Mouse (Mus musculus): ENCODE data around the gene Rps3. TPM values are rescaled to one million over a fixed set of nuclear protein-coding genes. Genes with fewer than 3 reads are reported as not detected.
A peak's percentile ranks its signal among the peaks of the same experiment; 100 is the strongest.

The Rps3 gene
- polyA plus RNA-seq, 1 experiment from 2014 or later: 733 TPM

DNA sequence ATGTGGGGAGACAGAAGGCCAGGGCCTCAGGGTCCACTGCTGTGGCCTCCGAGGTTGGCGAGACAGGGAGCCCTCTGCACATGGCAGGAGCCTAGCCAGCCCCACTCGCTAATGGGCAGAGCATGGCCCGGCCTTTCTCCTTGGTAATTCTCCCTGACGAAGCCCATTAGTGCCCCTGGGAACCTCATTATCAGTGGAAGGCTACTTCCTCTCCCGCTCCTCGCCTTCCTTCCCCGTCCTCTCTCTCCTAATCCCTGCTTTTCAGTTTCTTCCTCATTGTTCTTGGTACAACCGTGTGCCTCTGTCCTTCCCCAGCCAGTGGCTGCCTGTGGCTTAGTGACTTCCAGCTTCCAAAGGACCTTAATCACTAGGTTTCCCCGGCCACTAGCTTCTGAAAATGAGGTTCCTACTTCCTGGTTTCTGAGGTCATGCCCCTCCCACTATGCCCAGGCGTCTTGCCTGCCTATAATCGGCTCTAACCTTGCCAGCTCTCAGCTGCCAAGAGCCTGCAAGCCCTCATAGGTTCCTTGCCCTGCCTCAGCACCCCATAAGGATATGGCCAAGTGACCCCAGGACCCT, 48.8 kb downstream of the Rps3 start:
- Histone ChIP-seq H3K9ac (ENCODE audit: low read length) (peak overlapping the region; percentile 13; the same call in 1 of the 2 replicates), H3K27ac (replicated peaks) (peak overlapping the region; percentile 53; the same call in 1 of the 2 replicates), H3K9me3 (ENCODE audit: control insufficient read depth, low read length) (no peaks in the 10 kb centered on the region), H3K4me2 (replicated peaks; ENCODE audit: low read depth) (no peak overlapping the region), H3K27me3 (ENCODE audit: control insufficient read depth, insufficient read depth, low read length) (no peaks in the 10 kb centered on the region), H3K36me3 (ENCODE audit: control insufficient read depth, insufficient read depth, low read length) (no peaks in the 10 kb centered on the region), H3K4me1 (replicated peaks; ENCODE audit: control insufficient read depth, insufficient read depth) (no peaks in the 10 kb centered on the region), H3K4me3 (ENCODE audit: low read depth, low read length) (no peak overlapping the region)
- peak; percentile 71 for DNase-seq (ENCODE audit: low spot score)
- 50% methylated on average over 12 of the region's 12 CpGs for WGBS
- TF ChIP-seq CTCF (IDR thresholded peaks at IDR 0.05; ENCODE audit: low read depth) (no peak), EP300 (optimal IDR thresholded peaks at IDR 0.05) (no peak)
- peak; percentile 69 for ATAC-seq (ENCODE audit: low FRiP score, low TSS enrichment)

DNA sequence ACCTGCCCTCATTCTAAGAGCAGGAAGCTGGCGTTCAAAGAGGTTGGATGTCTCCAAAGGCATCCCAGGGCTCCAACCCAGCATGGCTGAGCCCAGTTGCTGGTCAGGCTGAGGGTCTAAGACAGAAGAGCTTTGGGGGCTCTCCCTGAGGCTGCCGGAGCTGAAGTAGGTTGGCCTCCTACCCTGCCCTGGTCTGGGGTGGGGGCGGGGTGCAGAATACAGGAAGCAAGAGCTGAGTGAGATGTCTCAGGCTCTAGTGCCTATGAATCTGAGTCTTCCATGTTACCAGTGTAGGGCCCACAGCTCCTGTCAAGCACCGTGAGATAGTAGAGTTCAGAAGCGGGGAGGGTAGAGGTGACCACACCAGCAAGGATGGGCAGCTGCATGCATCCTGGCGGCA, 50.7 kb downstream of the Rps3 start:
- Histone ChIP-seq H3K9me3 (ENCODE audit: control insufficient read depth, low read length) (no peaks in the 10 kb centered on the region), H3K4me3 (ENCODE audit: low read depth, low read length) (no peak overlapping the region), H3K27me3 (ENCODE audit: control insufficient read depth, insufficient read depth, low read length) (no peaks in the 10 kb centered on the region), H3K4me1 (replicated peaks; ENCODE audit: control insufficient read depth, insufficient read depth) (no peaks in the 10 kb centered on the region), H3K4me2 (replicated peaks; ENCODE audit: low read depth) (no peak overlapping the region), H3K27ac (replicated peaks) (no peak overlapping the region), H3K9ac (ENCODE audit: low read length) (no peak overlapping the region), H3K36me3 (ENCODE audit: control insufficient read depth, insufficient read depth, low read length) (no peaks in the 10 kb centered on the region)
- ATAC-seq (ENCODE audit: low FRiP score, low TSS enrichment): no peak
- no peak for TF ChIP-seq EP300 (optimal IDR thresholded peaks at IDR 0.05)
- TF ChIP-seq CTCF (IDR thresholded peaks at IDR 0.05; ENCODE audit: low read depth): no peak
- DNase-seq (ENCODE audit: low spot score): no peak
- WGBS: 89% methylated on average over 6 of the region's 6 CpGs

DNA sequence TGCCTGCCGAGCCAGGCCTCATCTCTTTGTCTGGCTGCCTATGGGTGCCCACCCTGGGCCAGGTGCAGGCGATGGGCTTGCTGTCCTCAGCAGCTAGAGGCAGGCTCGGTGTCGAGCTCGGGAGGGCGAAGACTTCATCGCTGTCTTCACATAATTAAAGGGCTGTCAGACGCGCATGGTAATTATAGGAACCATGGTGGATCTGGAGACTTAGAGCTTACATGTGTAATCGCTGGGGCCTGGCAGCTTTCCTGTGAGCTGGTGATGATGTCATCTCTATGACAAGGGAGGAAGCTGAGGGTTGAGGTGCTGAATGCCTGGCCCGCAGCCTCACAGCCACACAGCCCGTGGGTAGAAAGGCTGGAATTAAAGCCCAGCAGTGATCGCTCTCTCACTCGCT, 51.3 kb downstream of the Rps3 start:
- no peak for ATAC-seq (ENCODE audit: low FRiP score, low TSS enrichment)
- Histone ChIP-seq H3K9ac (ENCODE audit: low read length) (no peak overlapping the region), H3K36me3 (ENCODE audit: control insufficient read depth, insufficient read depth, low read length) (no peaks in the 10 kb centered on the region), H3K27me3 (ENCODE audit: control insufficient read depth, insufficient read depth, low read length) (no peaks in the 10 kb centered on the region), H3K4me2 (replicated peaks; ENCODE audit: low read depth) (no peak overlapping the region), H3K27ac (replicated peaks) (no peak overlapping the region), H3K9me3 (ENCODE audit: control insufficient read depth, low read length) (no peaks in the 10 kb centered on the region), H3K4me1 (replicated peaks; ENCODE audit: control insufficient read depth, insufficient read depth) (no peaks in the 10 kb centered on the region), H3K4me3 (ENCODE audit: low read depth, low read length) (no peak overlapping the region)
- no peak for TF ChIP-seq EP300 (optimal IDR thresholded peaks at IDR 0.05)
- TF ChIP-seq CTCF (IDR thresholded peaks at IDR 0.05; ENCODE audit: low read depth): no peak
- no peak for DNase-seq (ENCODE audit: low spot score)
- 66% methylated on average over 14 of the region's 14 CpGs for WGBS

DNA sequence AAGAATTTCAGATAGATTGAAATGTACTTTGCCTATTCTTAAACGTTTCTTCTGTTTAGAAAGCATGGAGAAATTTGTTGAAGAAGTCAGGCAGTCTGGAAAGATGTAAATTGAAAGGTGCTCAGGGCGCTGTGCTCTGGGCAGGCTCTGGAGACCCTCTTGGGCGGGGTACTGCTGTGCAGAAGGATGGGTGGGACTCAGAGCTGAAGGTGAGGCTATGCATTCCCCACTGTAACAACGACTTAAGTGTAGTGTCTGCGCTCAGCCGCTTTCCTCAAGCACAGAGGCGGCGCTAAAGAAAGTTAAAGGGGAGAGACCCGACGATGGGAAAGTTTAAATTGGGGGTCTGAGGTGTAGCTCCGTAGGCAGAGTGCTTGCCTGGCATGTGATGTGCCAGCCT, 53.3 kb downstream of the Rps3 start:
- WGBS: 59% methylated on average over 11 of the region's 11 CpGs
- no peaks in the 10 kb centered on the region for H3K9me3 ChIP-seq (ENCODE audit: control insufficient read depth, low read length)
- no peak overlapping the region for H3K4me2 ChIP-seq (replicated peaks; ENCODE audit: low read depth)
- H3K27ac ChIP-seq (replicated peaks): no peak overlapping the region
- no peak for TF ChIP-seq EP300 (optimal IDR thresholded peaks at IDR 0.05)
- no peak for TF ChIP-seq CTCF (IDR thresholded peaks at IDR 0.05; ENCODE audit: low read depth)
- H3K4me3 ChIP-seq (ENCODE audit: low read depth, low read length): no peak overlapping the region
- no peak overlapping the region for H3K9ac ChIP-seq (ENCODE audit: low read length)
- ATAC-seq (ENCODE audit: low FRiP score, low TSS enrichment) (no peak), DNase-seq (ENCODE audit: low spot score) (no peak)
- no peaks in the 10 kb centered on the region for H3K27me3 ChIP-seq (ENCODE audit: control insufficient read depth, insufficient read depth, low read length)
- H3K36me3 ChIP-seq (ENCODE audit: control insufficient read depth, insufficient read depth, low read length): no peaks in the 10 kb centered on the region
- H3K4me1 ChIP-seq (replicated peaks; ENCODE audit: control insufficient read depth, insufficient read depth): no peaks in the 10 kb centered on the region

DNA sequence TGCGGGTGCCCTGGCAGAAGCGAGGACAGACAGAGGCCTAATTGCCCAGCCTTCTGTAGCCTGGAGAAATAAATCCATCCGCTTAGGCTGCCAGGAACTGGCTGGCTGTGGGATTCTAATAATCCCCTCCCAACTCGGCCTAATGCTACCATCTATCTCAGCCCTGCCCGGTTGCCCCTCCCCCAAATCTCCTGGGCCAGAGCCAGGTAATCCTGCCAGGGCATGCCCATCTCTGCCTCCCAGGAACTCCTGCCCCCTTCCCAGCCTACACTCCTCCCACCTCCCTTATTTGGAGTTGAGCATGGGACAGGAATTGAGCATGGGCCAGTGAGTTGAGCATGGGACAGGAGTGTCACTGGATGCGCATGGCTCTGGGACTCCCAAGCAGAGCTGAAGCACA, 53.8 kb downstream of the Rps3 start:
- no peak overlapping the region for H3K4me3 ChIP-seq (ENCODE audit: low read depth, low read length)
- DNase-seq (ENCODE audit: low spot score) (no peak), ATAC-seq (ENCODE audit: low FRiP score, low TSS enrichment) (no peak)
- H3K36me3 ChIP-seq (ENCODE audit: control insufficient read depth, insufficient read depth, low read length): no peaks in the 10 kb centered on the region
- H3K9me3 ChIP-seq (ENCODE audit: control insufficient read depth, low read length): no peaks in the 10 kb centered on the region
- no peak for TF ChIP-seq CTCF (IDR thresholded peaks at IDR 0.05; ENCODE audit: low read depth)
- TF ChIP-seq EP300 (optimal IDR thresholded peaks at IDR 0.05): no peak
- H3K27me3 ChIP-seq (ENCODE audit: control insufficient read depth, insufficient read depth, low read length): no peaks in the 10 kb centered on the region
- 0 out of 2 replicates have a peak overlapping the region, but pooled peaks have one; percentile 4 for H3K9ac ChIP-seq (ENCODE audit: low read length)
- H3K27ac ChIP-seq (replicated peaks): no peak overlapping the region
- 45% methylated on average over 6 of the region's 6 CpGs for WGBS
- H3K4me1 ChIP-seq (replicated peaks; ENCODE audit: control insufficient read depth, insufficient read depth): 0 out of 2 replicates have a peak, but pooled peaks cover 3% of the 10 kb centered on the region
- no peak overlapping the region for H3K4me2 ChIP-seq (replicated peaks; ENCODE audit: low read depth)

DNA sequence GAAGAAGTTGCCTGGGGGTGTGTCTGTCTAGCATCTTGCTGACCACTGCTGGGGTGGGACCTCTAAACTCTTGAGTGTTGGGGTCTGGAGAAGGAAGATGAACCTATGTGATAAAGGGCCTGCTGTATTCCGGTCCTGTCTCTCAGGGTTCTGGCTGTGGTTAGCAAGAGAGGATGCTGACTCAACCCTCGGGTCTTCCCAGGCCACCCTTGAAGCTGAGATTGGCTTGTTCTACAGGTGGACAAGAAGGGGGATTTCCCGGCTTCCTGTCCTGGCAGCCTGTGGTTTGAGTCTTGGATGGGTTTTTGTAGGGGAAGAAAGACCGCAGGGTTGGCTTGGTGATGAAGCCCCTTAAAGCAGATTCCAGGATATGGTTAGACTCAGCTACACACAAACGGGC, 54.7 kb downstream of the Rps3 start:
- no peak for ATAC-seq (ENCODE audit: low FRiP score, low TSS enrichment)
- H3K27me3 ChIP-seq (ENCODE audit: control insufficient read depth, insufficient read depth, low read length): no peaks in the 10 kb centered on the region
- no peak for TF ChIP-seq CTCF (IDR thresholded peaks at IDR 0.05; ENCODE audit: low read depth)
- no peak overlapping the region for H3K9ac ChIP-seq (ENCODE audit: low read length)
- H3K4me2 ChIP-seq (replicated peaks; ENCODE audit: low read depth): no peak overlapping the region
- 83% methylated on average over 5 of the region's 5 CpGs for WGBS
- H3K27ac ChIP-seq (replicated peaks): no peak overlapping the region
- H3K36me3 ChIP-seq (ENCODE audit: control insufficient read depth, insufficient read depth, low read length): no peaks in the 10 kb centered on the region
- DNase-seq (ENCODE audit: low spot score): no peak
- no peak overlapping the region for H3K4me3 ChIP-seq (ENCODE audit: low read depth, low read length)
- 0 out of 2 replicates have a peak, but pooled peaks cover 5% of the 10 kb centered on the region for H3K4me1 ChIP-seq (replicated peaks; ENCODE audit: control insufficient read depth, insufficient read depth)
- no peaks in the 10 kb centered on the region for H3K9me3 ChIP-seq (ENCODE audit: control insufficient read depth, low read length)
